8 mouse cellular contexts compared by ENCODE assay signal in genomic region chr1:177440981-177441491, GRCm38 (mm10). TPM values are rescaled to one million over a fixed set of nuclear protein-coding genes. Genes with fewer than 3 reads are reported as not detected.
A peak's percentile ranks its signal among the peaks of the same experiment; 100 is the strongest.
DNase-seq lines count a peak whose midpoint lies in the region; ATAC-seq and TF ChIP-seq lines count a peak whose summit lies in the region.

No protein-coding gene starts in this region.

- H3K4me1 ChIP-seq in heart, embryonic 10.5 days, result peaks cover 27% of the 10 kb centered on the region
- H3K4me1 ChIP-seq in ES-E14 (ENCODE audit: control insufficient read depth in 2 of 2, insufficient read depth in 2 of 2, low read length in 2 of 2, poor library complexity in 1 of 2), result peaks cover 0 to 2% of the 10 kb centered on the region in 2 experiments; a peak in 1 of 4 replicates
- H3K4me1 ChIP-seq in forebrain, embryonic 13.5 days, result peaks cover 26% of the 10 kb centered on the region
- peaks cover 25% of the 10 kb centered on the region for H3K4me1 ChIP-seq in limb, embryonic 15.5 days

- no peak for ATAC-seq in forebrain, embryonic 13.5 days
- no peak for ATAC-seq in limb, embryonic 15.5 days (ENCODE audit: insufficient number of reproducible peaks, low FRiP score, low TSS enrichment, low read depth)
- ATAC-seq in monocyte, adult 5-6 weeks (replicated peaks; ENCODE audit: insufficient number of reproducible peaks, low FRiP score, low TSS enrichment, poor library complexity, severe bottlenecking), result no peak

- peak overlapping the region; percentile 95 for H3K27ac ChIP-seq in heart, embryonic 10.5 days
- no peak overlapping the region for H3K27ac ChIP-seq in ES-E14 (ENCODE audit: insufficient read depth, low read depth, low read length, poor library complexity, severe bottlenecking)
- H3K27ac ChIP-seq in forebrain, embryonic 13.5 days, result peak overlapping the region; percentile 100
- peak overlapping the region; percentile 90 for H3K27ac ChIP-seq in limb, embryonic 15.5 days

- H3K9me3 ChIP-seq in heart, embryonic 10.5 days, result no peaks in the 10 kb centered on the region
- H3K9me3 ChIP-seq in ES-E14 (ENCODE audit: control insufficient read depth, insufficient read depth, low read depth, low read length), result no peaks in the 10 kb centered on the region
- H3K9me3 ChIP-seq in forebrain, embryonic 13.5 days (replicated peaks), result no peaks in the 10 kb centered on the region
- H3K9me3 ChIP-seq in limb, embryonic 15.5 days, result no peaks in the 10 kb centered on the region

- intact Hi-C loops in heart, postnatal 14 days (cut with DNase I), result loop anchor here (5.0 to 10.0 kb wide), 3 partner anchors 91 to 244 kb away; partner anchors contain the start of gene Akt3

- H3K4me3 ChIP-seq in heart, embryonic 10.5 days, result peak overlapping the region; percentile 84
- H3K4me3 ChIP-seq in ES-E14 (ENCODE audit: insufficient read depth in 1 of 2, low read depth in 1 of 2, low read length in 2 of 2, poor library complexity in 1 of 2, severe bottlenecking in 1 of 2), result peak overlapping the region; percentile 68 to 84
- H3K4me3 ChIP-seq in forebrain, embryonic 13.5 days, result peak overlapping the region; percentile 83
- peak overlapping the region; percentile 87 for H3K4me3 ChIP-seq in limb, embryonic 15.5 days

- H3K27me3 ChIP-seq in heart, embryonic 10.5 days (ENCODE audit: insufficient read depth, poor library complexity, severe bottlenecking), result no peaks in the 10 kb centered on the region
- no peaks in the 10 kb centered on the region for H3K27me3 ChIP-seq in forebrain, embryonic 13.5 days
- no peaks in the 10 kb centered on the region for H3K27me3 ChIP-seq in limb, embryonic 15.5 days

- in situ Hi-C loops in ES-E14 (cut with MboI; ENCODE audit: low sequenced_read_pairs in 2 of 2, unreplicated experiment in 2 of 2), result no loop called here

- H3K9ac ChIP-seq in ES-E14 (ENCODE audit: insufficient read depth, low read depth, low read length, poor library complexity, severe bottlenecking), result peak overlapping the region; percentile 68
- H3K9ac ChIP-seq in forebrain, embryonic 13.5 days, result peak overlapping the region; percentile 88
- peak overlapping the region; percentile 52 for H3K9ac ChIP-seq in limb, embryonic 15.5 days

- DNase-seq in heart, embryonic 10.5 days (ENCODE audit: low spot score), result no peak
- DNase-seq in heart, postnatal 14 days, result no peak
- no peak for DNase-seq in ES-E14 (ENCODE audit: low read depth, low spot score)
- no peak for DNase-seq in cerebellum, postnatal 14 days
- no peak for DNase-seq in yolk sac, embryonic 10.5 days (ENCODE audit: low spot score)

- H3K36me3 ChIP-seq in heart, embryonic 10.5 days, result no peaks in the 10 kb centered on the region
- no peaks in the 10 kb centered on the region for H3K36me3 ChIP-seq in ES-E14 (ENCODE audit: control insufficient read depth, insufficient read depth, low read length, poor library complexity, severe bottlenecking)
- no peaks in the 10 kb centered on the region for H3K36me3 ChIP-seq in forebrain, embryonic 13.5 days (ENCODE audit: poor library complexity, severe bottlenecking)
- no peaks in the 10 kb centered on the region for H3K36me3 ChIP-seq in limb, embryonic 15.5 days

- WGBS in heart, embryonic 10.5 days, result 0% methylated on average over 6 of the region's 6 CpGs
- 1% methylated on average over 6 of the region's 6 CpGs for WGBS in forebrain, embryonic 13.5 days
- 2% methylated on average over 6 of the region's 6 CpGs for WGBS in limb, embryonic 15.5 days

- H3K4me2 ChIP-seq in forebrain, embryonic 13.5 days, result peak overlapping the region; percentile 73
- H3K4me2 ChIP-seq in limb, embryonic 15.5 days, result peak overlapping the region; percentile 83

TF ChIP-seq in ES-E14, 5 proteins besides CTCF, POLR2A, EP300 and RAD21:
- no peak for TF ChIP-seq HCFC1 (IDR thresholded peaks at IDR 0.05; ENCODE audit: borderline replicate concordance, insufficient read depth, low read length)
- no peak for TF ChIP-seq ZNF384 (IDR thresholded peaks at IDR 0.05; ENCODE audit: low read depth, low read length)
- TF ChIP-seq ZC3H11A (IDR thresholded peaks at IDR 0.05; ENCODE audit: borderline replicate concordance, low read depth, low read length), result no peak
- TF ChIP-seq CHD2 (IDR thresholded peaks at IDR 0.05; ENCODE audit: low read depth, low read length), result no peak
- no peak for TF ChIP-seq MAFK (IDR thresholded peaks at IDR 0.05; ENCODE audit: insufficient read depth, low read depth, low read length)

RNA-seq across cellular contexts. Expression of gene Zbtb18, which starts 1.1 kb away (rescaled TPM):
- 1.2 and 1.6 TPM in 2 replicates for polyA plus RNA-seq in heart, embryonic 10.5 days (2016; fragmentation: Nextera tagmentation; extraction: Ambion mirVana)
- 10 to 100 TPM; 35.1 to 35.8 TPM for total RNA-seq in heart, postnatal 14 days (2021)
- 11.4 and 11.5 TPM in 2 replicates for total RNA-seq in ES-E14 (2012; rRNA removed)
- polyA plus RNA-seq in forebrain, embryonic 13.5 days (2015; fragmentation: Nextera tagmentation; extraction: Ambion mirVana), result 59.8 and 88.1 TPM in 2 replicates
- polyA plus RNA-seq in limb, embryonic 15.5 days (2015; fragmentation: Nextera tagmentation; extraction: Ambion mirVana), result 1.8 and 3.5 TPM in 2 replicates
- total RNA-seq in monocyte, adult 5-6 weeks (2017), result 21.8 to 50.1 TPM (median 31.3 TPM) in 3 replicates
